Mouse (Mus musculus) liver, embryonic 15.5 days (tissue): Measurements from ENCODE around the gene Osbpl10. TPM values are rescaled to one million over a fixed set of nuclear protein-coding genes. Genes with fewer than 3 reads are reported as not detected.

Experiments used
- ATAC-seq: fragments of 200-750 bp; cut with Nextera tagmentation; 2 replicates; pipeline ENCODE4 v1.8.0; 2017; ENCODE audit warnings: moderate number of reproducible peaks, mild to moderate bottlenecking, moderate library complexity; ENCODE audit not compliant: insufficient read depth
- H3K27ac ChIP-seq: fragments of 300-500 bp; sonication (generic); replicated peaks from 2 replicates; pipeline ENCODE4 v1.5.1; 2015; ENCODE audit warnings: mild to moderate bottlenecking, inconsistent platforms
- H3K27me3 ChIP-seq: fragments of 300-500 bp; sonication (generic); 2 replicates; pipeline ENCODE4 v1.6.1; 2015; ENCODE audit warnings: mild to moderate bottlenecking, inconsistent platforms
- H3K36me3 ChIP-seq: fragments of 300-500 bp; sonication (generic); replicated peaks from 2 replicates; pipeline ENCODE4 v1.6.1; 2015; ENCODE audit warnings: moderate library complexity, mild to moderate bottlenecking, inconsistent platforms
- H3K4me1 ChIP-seq: fragments of 300-500 bp; sonication (generic); replicated peaks from 2 replicates; pipeline ENCODE4 v1.6.1; 2015; ENCODE audit warnings: inconsistent platforms
- H3K4me2 ChIP-seq: fragments of 300-500 bp; sonication (generic); 2 replicates; pipeline ENCODE4 v1.6.1; 2015; ENCODE audit warnings: moderate library complexity, mild to moderate bottlenecking, inconsistent platforms
- H3K4me3 ChIP-seq: fragments of 300-500 bp; sonication (generic); replicated peaks from 2 replicates; pipeline ENCODE4 v1.5.1; 2015; ENCODE audit warnings: mild to moderate bottlenecking, inconsistent platforms
- H3K9ac ChIP-seq: fragments of 300-500 bp; sonication (generic); 2 replicates; pipeline ENCODE4 v1.6.1; 2015; ENCODE audit warnings: moderate library complexity, mild to moderate bottlenecking, inconsistent platforms
- H3K9me3 ChIP-seq: fragments of 300-500 bp; sonication (generic); replicated peaks from 2 replicates; pipeline ENCODE4 v1.6.1; 2016; ENCODE audit warnings: inconsistent platforms
- WGBS: fragments of 180-500 bp; shearing (Covaris S2); methylation state at CpG from one replicate; pipeline ENCODE4 v1.1.7; 2015; ENCODE audit warnings: mixed read lengths; ENCODE audit not compliant: insufficient replicate concordance; 5-methylcytosine and 5-hydroxymethylcytosine counted together
- polyA plus RNA-seq: library from polyadenylated mRNA; unstranded; fragments of >200 nt; fragmentation: Nextera tagmentation; extraction: Ambion mirVana; gene quantifications from 2 replicates; pipeline ENCODE4 v1.2.1, GENCODE M21; 2015

Osbpl10 gene
- polyA plus RNA-seq, 1 experiment from 2014 or later, result 0.12 TPM

DNA sequence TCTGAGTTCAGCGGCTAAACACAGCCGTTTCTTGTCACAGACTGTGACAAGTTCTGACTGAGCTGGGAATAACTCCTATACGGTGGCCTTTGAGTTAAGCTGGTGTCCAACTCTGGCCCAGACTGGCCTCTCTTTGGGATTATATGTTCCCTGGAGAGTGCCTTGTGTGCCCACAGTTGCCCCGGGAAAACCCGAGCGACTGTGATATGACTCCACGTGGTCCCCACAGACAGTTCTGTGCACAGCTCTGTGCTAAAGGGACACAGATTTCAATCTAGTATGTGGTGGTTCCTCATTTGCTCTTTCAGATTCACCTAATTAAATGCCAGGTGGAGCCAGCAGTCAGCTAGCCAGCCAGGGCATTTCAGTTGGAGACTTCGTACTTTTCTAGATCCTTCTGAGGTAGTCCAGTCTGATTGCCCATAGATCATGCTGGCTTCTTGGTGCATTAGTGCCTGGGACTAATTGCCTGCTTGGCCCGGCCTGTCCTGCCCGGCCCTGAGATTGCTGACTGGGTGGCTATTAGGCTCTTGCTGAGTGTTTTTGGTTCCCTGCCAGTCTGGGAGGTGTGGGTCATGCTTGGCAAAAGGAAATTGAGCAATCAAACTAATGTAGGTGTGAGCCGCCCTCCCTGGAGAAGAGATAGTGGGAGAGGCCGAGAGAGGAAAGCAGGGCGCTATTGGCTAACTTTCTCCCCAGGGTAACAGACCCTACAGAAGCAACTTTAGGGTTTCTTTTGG lies 71.8 kb downstream of the Osbpl10 start:
- Histone ChIP-seq H3K9me3 (no peaks in the 10 kb centered on the region), H3K36me3 (no peaks in the 10 kb centered on the region), H3K4me1 (no peaks in the 10 kb centered on the region), H3K27ac (no peak overlapping the region), H3K9ac (no peak overlapping the region), H3K4me2 (no peak overlapping the region), H3K4me3 (no peak overlapping the region), H3K27me3 (no peaks in the 10 kb centered on the region)
- ATAC-seq, result no peak
- WGBS, result 56% methylated on average over 13 of the region's 13 CpGs

- ATAC-seq, result no peak
- 62% methylated on average over 3 of the region's 3 CpGs for WGBS
- no peak overlapping the region for H3K27ac ChIP-seq
- H3K9me3 ChIP-seq, result no peaks in the 10 kb centered on the region
- no peaks in the 10 kb centered on the region for H3K4me1 ChIP-seq
- no peaks in the 10 kb centered on the region for H3K27me3 ChIP-seq
- H3K9ac ChIP-seq, result no peak overlapping the region
- no peak overlapping the region for H3K4me2 ChIP-seq
- H3K36me3 ChIP-seq, result no peaks in the 10 kb centered on the region
- no peak overlapping the region for H3K4me3 ChIP-seq
Measured at GRCm38 (mm10) chr9:115051976-115052375, 73.6 kb downstream of the Osbpl10 start.

GRCm38 (mm10) chr9:115053779-115054178 lies 75.4 kb downstream of the Osbpl10 start:
- no peaks in the 10 kb centered on the region for H3K4me1 ChIP-seq
- no peak overlapping the region for H3K4me3 ChIP-seq
- H3K27ac ChIP-seq, result no peak overlapping the region
- no peak overlapping the region for H3K9ac ChIP-seq
- no peak overlapping the region for H3K4me2 ChIP-seq
- H3K27me3 ChIP-seq, result no peaks in the 10 kb centered on the region
- H3K9me3 ChIP-seq, result no peaks in the 10 kb centered on the region
- ATAC-seq, result no peak
- WGBS, result 81% methylated on average over 14 of the region's 14 CpGs
- no peaks in the 10 kb centered on the region for H3K36me3 ChIP-seq

- H3K4me3 ChIP-seq, result no peak overlapping the region
- H3K36me3 ChIP-seq, result no peaks in the 10 kb centered on the region
- H3K27me3 ChIP-seq, result no peaks in the 10 kb centered on the region
- no peak overlapping the region for H3K4me2 ChIP-seq
- H3K9me3 ChIP-seq, result no peaks in the 10 kb centered on the region
- H3K4me1 ChIP-seq, result no peaks in the 10 kb centered on the region
- no peak overlapping the region for H3K27ac ChIP-seq
- WGBS, result 58% methylated on average over 8 of the region's 8 CpGs
- ATAC-seq, result no peak
- no peak overlapping the region for H3K9ac ChIP-seq
Measured at GRCm38 (mm10) chr9:115055041-115055830, 76.9 kb downstream of the Osbpl10 start.

DNA sequence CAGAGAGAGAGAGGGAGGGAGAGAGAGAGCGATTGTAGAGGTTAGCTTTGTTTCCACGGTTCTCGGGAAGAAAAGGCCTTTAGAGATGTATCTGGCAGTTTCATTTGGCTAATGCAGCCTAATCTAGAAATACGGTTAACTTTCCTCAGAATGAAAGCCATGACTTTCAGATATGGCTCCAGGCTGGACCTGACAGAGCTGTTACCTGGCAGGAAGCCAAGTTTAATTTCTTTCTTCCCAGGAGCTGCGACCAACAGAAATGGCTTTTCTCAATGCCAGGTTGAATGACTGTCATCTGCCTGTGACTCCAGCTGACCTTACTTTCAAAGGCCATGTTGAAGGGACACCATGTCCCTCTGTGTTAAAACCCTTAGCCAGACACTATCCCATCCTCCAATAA lies 80.4 kb downstream of the Osbpl10 start:
- WGBS, result 61% methylated on average over 5 of the region's 5 CpGs
- H3K27ac ChIP-seq, result no peak overlapping the region
- no peak overlapping the region for H3K4me3 ChIP-seq
- H3K9me3 ChIP-seq, result no peaks in the 10 kb centered on the region
- no peaks in the 10 kb centered on the region for H3K36me3 ChIP-seq
- no peak overlapping the region for H3K9ac ChIP-seq
- H3K4me1 ChIP-seq, result no peaks in the 10 kb centered on the region
- no peaks in the 10 kb centered on the region for H3K27me3 ChIP-seq
- ATAC-seq, result no peak
- H3K4me2 ChIP-seq, result no peak overlapping the region

- Histone ChIP-seq H3K4me1 (no peaks in the 10 kb centered on the region), H3K4me2 (no peak overlapping the region), H3K9ac (no peak overlapping the region), H3K27ac (no peak overlapping the region), H3K36me3 (no peaks in the 10 kb centered on the region), H3K27me3 (no peaks in the 10 kb centered on the region), H3K9me3 (no peaks in the 10 kb centered on the region), H3K4me3 (no peak overlapping the region)
- ATAC-seq, result no peak
- 46% methylated on average over 1 of the region's 1 CpGs for WGBS
Measured at GRCm38 (mm10) chr9:115064834-115065233, 86.5 kb downstream of the Osbpl10 start.

DNA sequence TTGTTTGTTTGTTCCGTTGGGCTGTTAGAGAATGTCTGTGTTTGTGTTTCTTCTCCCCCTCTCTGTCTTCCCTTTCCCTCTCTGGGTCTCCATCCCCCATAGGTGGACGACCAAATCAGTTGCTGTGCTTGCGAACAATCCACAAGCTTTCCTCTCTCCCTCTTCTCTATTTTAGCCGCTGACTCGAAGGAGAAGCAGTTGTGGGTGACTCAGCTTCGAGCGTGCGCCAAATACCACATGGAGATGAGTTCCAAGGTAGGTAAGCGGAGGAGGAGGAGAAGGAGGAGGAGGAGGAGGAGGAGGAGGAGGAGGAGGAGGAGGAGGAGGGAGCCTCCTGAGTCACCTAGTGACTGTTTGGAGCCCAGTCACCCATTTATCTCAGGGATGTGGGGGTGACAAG lies 88.7 kb downstream of the Osbpl10 start:
- Histone ChIP-seq H3K27me3 (no peaks in the 10 kb centered on the region), H3K4me1 (no peaks in the 10 kb centered on the region), H3K27ac (no peak overlapping the region), H3K9me3 (no peaks in the 10 kb centered on the region), H3K4me2 (no peak overlapping the region), H3K4me3 (no peak overlapping the region), H3K36me3 (no peaks in the 10 kb centered on the region), H3K9ac (no peak overlapping the region)
- no peak for ATAC-seq
- 44% methylated on average over 9 of the region's 9 CpGs for WGBS

- ATAC-seq, result no peak
- 62% methylated on average over 4 of the region's 4 CpGs for WGBS
Measured at GRCm38 (mm10) chr9:115075191-115075590, 96.8 kb downstream of the Osbpl10 start.

DNA sequence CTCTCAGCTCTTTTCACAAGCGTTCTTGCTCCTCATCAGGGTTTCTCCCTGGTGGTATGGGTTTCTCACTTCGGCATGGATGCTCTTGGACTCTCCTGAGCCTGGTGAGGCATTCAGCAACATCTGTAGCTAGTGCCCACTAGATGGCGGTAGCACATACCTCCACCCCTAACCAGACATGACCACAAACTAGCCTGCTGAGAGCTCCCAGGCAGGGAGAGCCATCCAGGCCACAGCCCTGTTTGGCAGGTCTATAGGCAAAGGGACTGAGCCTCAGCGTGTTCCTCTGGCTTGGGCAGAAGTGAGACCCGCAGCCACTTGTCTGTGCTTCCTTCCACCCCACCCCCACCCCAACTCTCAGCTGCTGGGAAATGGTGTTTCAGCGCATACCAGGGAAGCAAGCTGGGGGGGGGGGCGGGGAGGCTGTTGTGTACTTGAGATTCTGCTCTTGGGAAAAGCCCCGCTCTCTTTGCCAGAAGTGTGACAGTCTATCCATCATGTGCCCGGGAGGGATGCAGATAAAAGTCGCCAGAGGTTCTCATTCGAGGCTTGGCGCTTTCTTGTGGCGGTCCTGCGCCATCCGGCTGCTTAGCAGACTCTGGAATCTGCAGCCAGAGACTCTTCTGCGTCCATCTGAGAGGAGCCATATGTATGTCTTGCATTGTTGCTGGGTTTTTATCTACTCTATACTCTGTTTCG lies 110.1 kb downstream of the Osbpl10 start:
- Histone ChIP-seq H3K36me3 (no peaks in the 10 kb centered on the region), H3K4me2 (no peak overlapping the region), H3K4me3 (no peak overlapping the region), H3K9ac (no peak overlapping the region), H3K4me1 (no peaks in the 10 kb centered on the region), H3K27me3 (no peaks in the 10 kb centered on the region), H3K27ac (no peak overlapping the region), H3K9me3 (no peaks in the 10 kb centered on the region)
- WGBS, result 41% methylated on average over 17 of the region's 17 CpGs
- no peak for ATAC-seq

More at GRCm38 (mm10) chr9:115075191-115075590, 96.8 kb downstream of the Osbpl10 start:
- Histone ChIP-seq H3K9ac (no peak overlapping the region), H3K27ac (no peak overlapping the region), H3K4me1 (no peaks in the 10 kb centered on the region), H3K9me3 (no peaks in the 10 kb centered on the region), H3K4me3 (no peak overlapping the region), H3K4me2 (no peak overlapping the region), H3K27me3 (no peaks in the 10 kb centered on the region), H3K36me3 (no peaks in the 10 kb centered on the region)

GRCm38 (mm10) chr9:115089644-115090043 lies 111.3 kb downstream of the Osbpl10 start:
- Histone ChIP-seq H3K9me3 (no peaks in the 10 kb centered on the region), H3K4me2 (no peak overlapping the region), H3K4me3 (no peak overlapping the region), H3K27me3 (no peaks in the 10 kb centered on the region), H3K27ac (no peak overlapping the region), H3K4me1 (no peaks in the 10 kb centered on the region), H3K9ac (no peak overlapping the region), H3K36me3 (no peaks in the 10 kb centered on the region)
- ATAC-seq, result no peak
- 57% methylated on average over 5 of the region's 5 CpGs for WGBS

- Histone ChIP-seq H3K27ac (no peak overlapping the region), H3K4me2 (no peak overlapping the region), H3K4me1 (no peaks in the 10 kb centered on the region), H3K9ac (no peak overlapping the region), H3K9me3 (no peaks in the 10 kb centered on the region), H3K36me3 (no peaks in the 10 kb centered on the region), H3K4me3 (no peak overlapping the region), H3K27me3 (0 out of 2 replicates have a peak, but pooled peaks cover 4% of the 10 kb centered on the region)
- ATAC-seq, result no peak
- 46% methylated on average over 10 of the region's 10 CpGs for WGBS
Measured at GRCm38 (mm10) chr9:115096481-115096880, 118.1 kb downstream of the Osbpl10 start.
